Mouse (Mus musculus): ENCODE measurements at regions not wholly inside any gene's neighbourhood (a gene's known extent, or its start where the extent isn't known, plus 50 kb on each side); places are given as distances from the start of the nearest gene placed in this dataset.

DNA sequence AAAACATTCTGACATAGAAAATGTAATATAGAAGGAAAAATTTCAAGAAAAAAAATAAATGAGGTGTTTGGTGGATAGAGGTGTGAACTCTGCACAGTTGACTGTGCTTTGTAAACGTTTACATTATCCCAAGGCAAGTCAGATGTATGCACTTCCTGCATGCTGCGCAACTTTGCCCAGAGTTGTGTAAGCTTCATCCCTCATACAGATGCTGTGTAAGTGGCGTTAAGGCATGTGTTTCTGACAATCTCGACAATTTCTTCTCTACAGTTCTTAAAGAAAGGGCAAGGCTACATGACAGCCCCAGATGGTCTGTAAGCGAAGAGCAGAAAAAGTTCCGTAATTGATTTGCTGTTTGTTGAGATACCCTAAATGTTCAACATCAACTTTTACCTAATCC lies 476.6 kb upstream of the Pitx2 start:
- Histone ChIP-seq H3K36me3 (ENCODE audit: control insufficient read depth, insufficient read depth, low read length) (no peaks in the 10 kb centered on the region), H3K4me2 (replicated peaks; ENCODE audit: low read depth, low read length, severe bottlenecking) (no peak overlapping the region), H3K9me3 (ENCODE audit: control insufficient read depth, low read length) (no peaks in the 10 kb centered on the region), H3K4me1 (ENCODE audit: control insufficient read depth, insufficient read depth, low read length) (no peaks in the 10 kb centered on the region), H3K27me3 (ENCODE audit: control insufficient read depth, insufficient read depth, low read length) (no peaks in the 10 kb centered on the region), H3K4me3 (replicated peaks; ENCODE audit: low read length) (no peak overlapping the region), H3K9ac (ENCODE audit: low read depth, low read length, severe bottlenecking) (no peak overlapping the region), H3K27ac (replicated peaks; ENCODE audit: low read depth, low read length) (no peak overlapping the region)
- ATAC-seq (ENCODE audit: low FRiP score, low read depth) (no peak), DNase-seq (ENCODE audit: low spot score) (no peak)
- WGBS: 79% methylated on average over 6 of the region's 6 CpGs
- TF ChIP-seq POLR2A (IDR thresholded peaks at IDR 0.05; ENCODE audit: borderline replicate concordance, extremely low read depth, insufficient read depth, insufficient read length): no peak

- no peaks in the 10 kb centered on the region for H3K27me3 ChIP-seq (ENCODE audit: control insufficient read depth, insufficient read depth, low read length)
- no peak for ATAC-seq (ENCODE audit: low FRiP score, low read depth)
- H3K4me2 ChIP-seq (replicated peaks; ENCODE audit: low read depth, low read length, severe bottlenecking): no peak overlapping the region
- no peak overlapping the region for H3K27ac ChIP-seq (replicated peaks; ENCODE audit: low read depth, low read length)
- 53% methylated on average over 5 of the region's 5 CpGs for WGBS
- no peaks in the 10 kb centered on the region for H3K4me1 ChIP-seq (ENCODE audit: control insufficient read depth, insufficient read depth, low read length)
- TF ChIP-seq POLR2A (IDR thresholded peaks at IDR 0.05; ENCODE audit: borderline replicate concordance, extremely low read depth, insufficient read depth, insufficient read length): no peak
- no peak for DNase-seq (ENCODE audit: low spot score)
- H3K9me3 ChIP-seq (ENCODE audit: control insufficient read depth, low read length): no peaks in the 10 kb centered on the region
- H3K36me3 ChIP-seq (ENCODE audit: control insufficient read depth, insufficient read depth, low read length): no peaks in the 10 kb centered on the region
- no peak overlapping the region for H3K4me3 ChIP-seq (replicated peaks; ENCODE audit: low read length)
- H3K9ac ChIP-seq (ENCODE audit: low read depth, low read length, severe bottlenecking): no peak overlapping the region
Measured at GRCm38 (mm10) chr3:128720276-128720675, 479.4 kb upstream of the Pitx2 start.

GRCm38 (mm10) chr3:128719226-128719625 lies 480.5 kb upstream of the Pitx2 start:
- WGBS: 67% methylated on average over 7 of the region's 7 CpGs
- H3K36me3 ChIP-seq (ENCODE audit: control insufficient read depth, insufficient read depth, low read length): no peaks in the 10 kb centered on the region
- H3K4me3 ChIP-seq (replicated peaks; ENCODE audit: low read length): no peak overlapping the region
- H3K4me2 ChIP-seq (replicated peaks; ENCODE audit: low read depth, low read length, severe bottlenecking): no peak overlapping the region
- no peaks in the 10 kb centered on the region for H3K9me3 ChIP-seq (ENCODE audit: control insufficient read depth, low read length)
- no peak for DNase-seq (ENCODE audit: low spot score)
- ATAC-seq (ENCODE audit: low FRiP score, low read depth): no peak
- no peak for TF ChIP-seq POLR2A (IDR thresholded peaks at IDR 0.05; ENCODE audit: borderline replicate concordance, extremely low read depth, insufficient read depth, insufficient read length)
- H3K27ac ChIP-seq (replicated peaks; ENCODE audit: low read depth, low read length): no peak overlapping the region
- H3K27me3 ChIP-seq (ENCODE audit: control insufficient read depth, insufficient read depth, low read length): no peaks in the 10 kb centered on the region
- no peaks in the 10 kb centered on the region for H3K4me1 ChIP-seq (ENCODE audit: control insufficient read depth, insufficient read depth, low read length)
- H3K9ac ChIP-seq (ENCODE audit: low read depth, low read length, severe bottlenecking): no peak overlapping the region

DNA sequence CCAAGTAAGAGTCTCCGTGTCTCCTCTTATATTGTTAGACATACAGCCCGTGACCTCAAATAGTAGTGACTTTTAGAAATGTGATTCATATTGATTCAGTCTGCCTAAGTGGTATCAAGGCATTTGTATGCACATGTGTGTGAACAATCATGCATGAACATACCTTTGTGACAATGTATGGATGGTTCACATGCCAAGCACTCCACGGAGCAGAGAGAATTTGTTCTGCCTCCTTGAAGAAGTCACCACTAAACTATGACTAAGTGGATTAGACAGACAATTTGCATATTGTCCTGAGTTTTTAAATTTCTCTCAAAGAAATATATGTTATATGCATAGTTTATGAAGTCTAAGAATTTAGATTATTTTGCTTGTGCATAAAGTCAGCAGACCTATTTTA lies 492.4 kb upstream of the Pitx2 start:
- Histone ChIP-seq H3K4me3 (replicated peaks; ENCODE audit: low read length) (no peak overlapping the region), H3K4me1 (ENCODE audit: control insufficient read depth, insufficient read depth, low read length) (no peaks in the 10 kb centered on the region), H3K36me3 (ENCODE audit: control insufficient read depth, insufficient read depth, low read length) (no peaks in the 10 kb centered on the region), H3K4me2 (replicated peaks; ENCODE audit: low read depth, low read length, severe bottlenecking) (no peak overlapping the region), H3K9me3 (ENCODE audit: control insufficient read depth, low read length) (no peaks in the 10 kb centered on the region), H3K9ac (ENCODE audit: low read depth, low read length, severe bottlenecking) (no peak overlapping the region), H3K27ac (replicated peaks; ENCODE audit: low read depth, low read length) (no peak overlapping the region), H3K27me3 (ENCODE audit: control insufficient read depth, insufficient read depth, low read length) (no peaks in the 10 kb centered on the region)
- no peak for TF ChIP-seq POLR2A (IDR thresholded peaks at IDR 0.05; ENCODE audit: borderline replicate concordance, extremely low read depth, insufficient read depth, insufficient read length)
- DNase-seq (ENCODE audit: low spot score) (no peak), ATAC-seq (ENCODE audit: low FRiP score, low read depth) (no peak)
- WGBS: 92% methylated on average over 3 of the region's 3 CpGs

GRCm38 (mm10) chr3:128668468-128669127 lies 531.1 kb upstream of the Pitx2 start:
- H3K27me3 ChIP-seq (ENCODE audit: control insufficient read depth, insufficient read depth, low read length): no peaks in the 10 kb centered on the region
- H3K36me3 ChIP-seq (ENCODE audit: control insufficient read depth, insufficient read depth, low read length): no peaks in the 10 kb centered on the region
- no peak for DNase-seq (ENCODE audit: low spot score)
- H3K4me3 ChIP-seq (replicated peaks; ENCODE audit: low read length): no peak overlapping the region
- no peak overlapping the region for H3K4me2 ChIP-seq (replicated peaks; ENCODE audit: low read depth, low read length, severe bottlenecking)
- WGBS: 55% methylated on average over 8 of the region's 8 CpGs
- no peak overlapping the region for H3K27ac ChIP-seq (replicated peaks; ENCODE audit: low read depth, low read length)
- TF ChIP-seq POLR2A (IDR thresholded peaks at IDR 0.05; ENCODE audit: borderline replicate concordance, extremely low read depth, insufficient read depth, insufficient read length): no peak
- 0 out of 2 replicates have a peak, but pooled peaks cover 3% of the 10 kb centered on the region for H3K4me1 ChIP-seq (ENCODE audit: control insufficient read depth, insufficient read depth, low read length)
- no peak for ATAC-seq (ENCODE audit: low FRiP score, low read depth)
- no peak overlapping the region for H3K9ac ChIP-seq (ENCODE audit: low read depth, low read length, severe bottlenecking)
- no peaks in the 10 kb centered on the region for H3K9me3 ChIP-seq (ENCODE audit: control insufficient read depth, low read length)
